Mouse (Mus musculus): ENCODE results near the gene Tubb3. TPM values are rescaled to one million over a fixed set of nuclear protein-coding genes. Genes with fewer than 3 reads are reported as not detected.
"Not testable (repeated sequence)": the region's sequence is repeated elsewhere in the genome, so short reads cannot be mapped to it uniquely, and the experiment has no call there.

Tubb3 gene
- polyA plus RNA-seq, 1 experiment, result 9.5 TPM

- TF ChIP-seq POLR2A (IDR thresholded peaks at IDR 0.05; ENCODE audit: low read depth, low read length) (no peak), CTCF (IDR thresholded peaks at IDR 0.05; ENCODE audit: extremely low read depth, insufficient read length, insufficient replicate concordance, low read depth, low read length) (no peak)
- Histone ChIP-seq H3K27me3 (ENCODE audit: control insufficient read depth, insufficient read depth, low read length) (no peaks in the 10 kb centered on the region), H3K36me3 (ENCODE audit: control insufficient read depth, insufficient read depth, low read length) (no peaks in the 10 kb centered on the region), H3K27ac (ENCODE audit: insufficient read depth, low read depth, low read length) (no peak overlapping the region), H3K4me3 (ENCODE audit: low read depth, low read length) (no peak overlapping the region), H3K4me1 (ENCODE audit: control insufficient read depth, insufficient read depth, insufficient read length, low read length) (no peaks in the 10 kb centered on the region)
- WGBS, result 97% methylated on average over 25 of the region's 25 CpGs
Measured at GRCm38 (mm10) chr8:123431616-123432365, 20.6 kb downstream of the Tubb3 start.

- Histone ChIP-seq H3K36me3 (ENCODE audit: control insufficient read depth, insufficient read depth, low read length) (no peaks in the 10 kb centered on the region), H3K4me1 (ENCODE audit: control insufficient read depth, insufficient read depth, insufficient read length, low read length) (no peaks in the 10 kb centered on the region), H3K4me3 (ENCODE audit: low read depth, low read length) (no peak overlapping the region), H3K27me3 (ENCODE audit: control insufficient read depth, insufficient read depth, low read length) (no peaks in the 10 kb centered on the region), H3K27ac (ENCODE audit: insufficient read depth, low read depth, low read length) (no peak overlapping the region)
- TF ChIP-seq POLR2A (IDR thresholded peaks at IDR 0.05; ENCODE audit: low read depth, low read length), result no peak
- TF ChIP-seq CTCF (IDR thresholded peaks at IDR 0.05; ENCODE audit: extremely low read depth, insufficient read length, insufficient replicate concordance, low read depth, low read length), result no peak
- 95% methylated on average over 16 of the region's 16 CpGs for WGBS
Measured at GRCm38 (mm10) chr8:123432381-123432780, 21.2 kb downstream of the Tubb3 start.

- H3K4me3 ChIP-seq (ENCODE audit: low read depth, low read length); H3K27ac ChIP-seq (ENCODE audit: insufficient read depth, low read depth, low read length); H3K27me3 ChIP-seq (ENCODE audit: control insufficient read depth, insufficient read depth, low read length); H3K4me1 ChIP-seq (ENCODE audit: control insufficient read depth, insufficient read depth, insufficient read length, low read length); H3K36me3 ChIP-seq (ENCODE audit: control insufficient read depth, insufficient read depth, low read length): not testable (repeated sequence)
- WGBS, result 98% methylated on average over 47 of the region's 47 CpGs
Measured at GRCm38 (mm10) chr8:123433241-123433974, 22.2 kb downstream of the Tubb3 start.

- WGBS, result 86% methylated on average over 2 of the region's 2 CpGs
- H3K4me1 ChIP-seq (ENCODE audit: control insufficient read depth, insufficient read depth, insufficient read length, low read length), result peaks cover 8% of the 10 kb centered on the region
- H3K36me3 ChIP-seq (ENCODE audit: control insufficient read depth, insufficient read depth, low read length), result no peaks in the 10 kb centered on the region
- H3K27me3 ChIP-seq (ENCODE audit: control insufficient read depth, insufficient read depth, low read length), result no peaks in the 10 kb centered on the region
- no peak overlapping the region for H3K27ac ChIP-seq (ENCODE audit: insufficient read depth, low read depth, low read length)
- no peak overlapping the region for H3K4me3 ChIP-seq (ENCODE audit: low read depth, low read length)
- TF ChIP-seq POLR2A (IDR thresholded peaks at IDR 0.05; ENCODE audit: low read depth, low read length) (no peak), CTCF (IDR thresholded peaks at IDR 0.05; ENCODE audit: extremely low read depth, insufficient read length, insufficient replicate concordance, low read depth, low read length) (no peak)
Measured at GRCm38 (mm10) chr8:123441788-123442187, 30.6 kb downstream of the Tubb3 start.

- H3K27ac ChIP-seq (ENCODE audit: insufficient read depth, low read depth, low read length), result no peak overlapping the region
- H3K36me3 ChIP-seq (ENCODE audit: control insufficient read depth, insufficient read depth, low read length), result no peaks in the 10 kb centered on the region
- H3K4me3 ChIP-seq (ENCODE audit: low read depth, low read length), result no peak overlapping the region
- no peaks in the 10 kb centered on the region for H3K27me3 ChIP-seq (ENCODE audit: control insufficient read depth, insufficient read depth, low read length)
- 73% methylated on average over 5 of the region's 5 CpGs for WGBS
- TF ChIP-seq CTCF (IDR thresholded peaks at IDR 0.05; ENCODE audit: extremely low read depth, insufficient read length, insufficient replicate concordance, low read depth, low read length) (no peak), POLR2A (IDR thresholded peaks at IDR 0.05; ENCODE audit: low read depth, low read length) (no peak)
- peaks cover 8% of the 10 kb centered on the region for H3K4me1 ChIP-seq (ENCODE audit: control insufficient read depth, insufficient read depth, insufficient read length, low read length)
Measured at GRCm38 (mm10) chr8:123442351-123442750, 31.1 kb downstream of the Tubb3 start.

GRCm38 (mm10) chr8:123442871-123443575 is 31.8 kb downstream of the Tubb3 start:
- TF ChIP-seq CTCF (IDR thresholded peaks at IDR 0.05; ENCODE audit: extremely low read depth, insufficient read length, insufficient replicate concordance, low read depth, low read length), result peak; percentile 87
- TF ChIP-seq POLR2A (IDR thresholded peaks at IDR 0.05; ENCODE audit: low read depth, low read length), result no peak; the same call in 1 of the 2 replicates
- H3K4me3 ChIP-seq (ENCODE audit: low read depth, low read length), result peak overlapping the region; percentile 83
- peaks cover 8% of the 10 kb centered on the region for H3K4me1 ChIP-seq (ENCODE audit: control insufficient read depth, insufficient read depth, insufficient read length, low read length)
- H3K27me3 ChIP-seq (ENCODE audit: control insufficient read depth, insufficient read depth, low read length), result no peaks in the 10 kb centered on the region
- under 1% methylated on average over 41 of the region's 41 CpGs for WGBS
- peak overlapping the region; percentile 63 for H3K27ac ChIP-seq (ENCODE audit: insufficient read depth, low read depth, low read length)
- no peaks in the 10 kb centered on the region for H3K36me3 ChIP-seq (ENCODE audit: control insufficient read depth, insufficient read depth, low read length)

- Histone ChIP-seq H3K4me3 (ENCODE audit: low read depth, low read length) (peak overlapping the region; percentile 83), H3K27ac (ENCODE audit: insufficient read depth, low read depth, low read length) (no peak overlapping the region), H3K27me3 (ENCODE audit: control insufficient read depth, insufficient read depth, low read length) (no peaks in the 10 kb centered on the region), H3K36me3 (ENCODE audit: control insufficient read depth, insufficient read depth, low read length) (no peaks in the 10 kb centered on the region), H3K4me1 (ENCODE audit: control insufficient read depth, insufficient read depth, insufficient read length, low read length) (peaks cover 8% of the 10 kb centered on the region)
- 4% methylated on average over 4 of the region's 4 CpGs for WGBS
- TF ChIP-seq CTCF (IDR thresholded peaks at IDR 0.05; ENCODE audit: extremely low read depth, insufficient read length, insufficient replicate concordance, low read depth, low read length), result no peak
- TF ChIP-seq POLR2A (IDR thresholded peaks at IDR 0.05; ENCODE audit: low read depth, low read length), result no peak
Measured at GRCm38 (mm10) chr8:123443576-123443921, 32.3 kb downstream of the Tubb3 start.

Data from small intestine, adult 2 months (tissue).